Mouse (Mus musculus) olfactory bulb, adult 2 months (tissue): ENCODE results near the gene Elob.

ENCODE experiments used
- CTCF ChIP-seq: fragments of 200-500 bp; IDR thresholded peaks from 2 replicates; pipeline ENCODE4 v1.5.1; 2012; ENCODE audit warnings: low read depth, mild to moderate bottlenecking, low read length, moderate library complexity; ENCODE audit not compliant: insufficient read depth
- POLR2A ChIP-seq: fragments of 200-500 bp; IDR thresholded peaks from 2 replicates; pipeline ENCODE4 v1.6.1; 2012; ENCODE audit warnings: mild to moderate bottlenecking, low read depth, low read length, moderate library complexity; ENCODE audit not compliant: insufficient read depth

GRCm38 (mm10) chr17:23841145-23841544 is 12.2 kb upstream of the Elob start:
- TF ChIP-seq CTCF = no peak
- TF ChIP-seq POLR2A = no peak
